Mouse (Mus musculus) kidney, embryonic 15.5 days (tissue): Measurements from ENCODE around the gene Slc1a2. TPM values are rescaled to one million over a fixed set of nuclear protein-coding genes. Genes with fewer than 3 reads are reported as not detected.

Experiments used
- ATAC-seq: fragments of 200-750 bp; cut with Nextera tagmentation; replicated peaks from 2 replicates; pipeline ENCODE4 v1.8.0; 2017; ENCODE audit warnings: moderate TSS enrichment; ENCODE audit not compliant: low FRiP score
- H3K27ac ChIP-seq: fragments of 300-500 bp; sonication (generic); 2 replicates; pipeline ENCODE4 v1.5.1; 2015; ENCODE audit warnings: mild to moderate bottlenecking, inconsistent platforms
- H3K27me3 ChIP-seq: fragments of 300-500 bp; sonication (generic); 2 replicates; pipeline ENCODE4 v1.6.1; 2015; ENCODE audit warnings: inconsistent platforms
- H3K36me3 ChIP-seq: fragments of 300-500 bp; sonication (generic); 2 replicates; pipeline ENCODE4 v1.6.1; 2015; ENCODE audit warnings: inconsistent platforms
- H3K4me1 ChIP-seq: fragments of 300-500 bp; sonication (generic); 2 replicates; pipeline ENCODE4 v1.6.1; 2015; ENCODE audit warnings: inconsistent platforms
- H3K4me2 ChIP-seq: fragments of 300-500 bp; sonication (generic); 2 replicates; pipeline ENCODE4 v1.6.1; 2015; ENCODE audit warnings: moderate library complexity, mild to moderate bottlenecking, inconsistent platforms
- H3K4me3 ChIP-seq: fragments of 300-500 bp; sonication (generic); replicated peaks from 2 replicates; pipeline ENCODE4 v1.5.1; 2015; ENCODE audit warnings: mild to moderate bottlenecking, inconsistent platforms
- H3K9ac ChIP-seq: fragments of 300-500 bp; sonication (generic); 2 replicates; pipeline ENCODE4 v1.6.1; 2015; ENCODE audit warnings: mild to moderate bottlenecking, inconsistent platforms
- H3K9me3 ChIP-seq: fragments of 300-500 bp; sonication (generic); replicated peaks from 2 replicates; pipeline ENCODE4 v1.6.1; 2016; ENCODE audit warnings: inconsistent platforms
- WGBS: fragments of 180-500 bp; shearing (Covaris S2); methylation state at CpG from one replicate; pipeline ENCODE4 v1.1.7; 2015; ENCODE audit warnings: mixed read lengths; 5-methylcytosine and 5-hydroxymethylcytosine counted together
- polyA plus RNA-seq: library from polyadenylated mRNA; unstranded; fragments of >200 nt; fragmentation: Nextera tagmentation; extraction: Ambion mirVana; gene quantifications from 2 replicates; pipeline ENCODE4 v1.2.1, GENCODE M21; 2015

Gene Slc1a2
- polyA plus RNA-seq, 1 experiment from 2014 or later = 0.51 TPM

DNA sequence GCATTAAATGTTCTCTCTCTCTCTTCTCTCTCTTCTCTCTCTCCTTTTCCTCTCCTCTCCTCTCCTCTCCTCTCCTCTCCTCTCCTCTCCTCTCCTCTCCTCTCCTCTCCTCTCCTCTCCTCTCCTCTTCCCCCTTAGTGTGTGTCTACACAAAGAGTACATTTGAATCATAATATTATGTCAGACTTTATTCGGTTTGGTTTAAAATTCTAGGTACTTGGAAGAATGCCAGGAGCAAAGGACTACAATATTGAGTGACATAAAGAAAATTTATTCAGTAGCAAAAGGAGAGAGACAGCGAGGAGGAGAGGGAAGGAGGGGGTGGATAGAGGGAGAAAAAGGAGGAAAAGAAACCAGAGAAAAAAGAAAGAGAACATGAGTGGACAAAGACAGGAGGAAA is 19.8 kb upstream of the Slc1a2 start:
- Histone ChIP-seq H3K27ac (no peak overlapping the region), H3K9me3 (no peaks in the 10 kb centered on the region), H3K9ac (no peak overlapping the region), H3K4me1 (no peaks in the 10 kb centered on the region), H3K4me3 (no peak overlapping the region), H3K4me2 (no peak overlapping the region), H3K27me3 (no peaks in the 10 kb centered on the region), H3K36me3 (no peaks in the 10 kb centered on the region)
- ATAC-seq = no peak
- 47% methylated on average over 2 of the region's 2 CpGs for WGBS

DNA sequence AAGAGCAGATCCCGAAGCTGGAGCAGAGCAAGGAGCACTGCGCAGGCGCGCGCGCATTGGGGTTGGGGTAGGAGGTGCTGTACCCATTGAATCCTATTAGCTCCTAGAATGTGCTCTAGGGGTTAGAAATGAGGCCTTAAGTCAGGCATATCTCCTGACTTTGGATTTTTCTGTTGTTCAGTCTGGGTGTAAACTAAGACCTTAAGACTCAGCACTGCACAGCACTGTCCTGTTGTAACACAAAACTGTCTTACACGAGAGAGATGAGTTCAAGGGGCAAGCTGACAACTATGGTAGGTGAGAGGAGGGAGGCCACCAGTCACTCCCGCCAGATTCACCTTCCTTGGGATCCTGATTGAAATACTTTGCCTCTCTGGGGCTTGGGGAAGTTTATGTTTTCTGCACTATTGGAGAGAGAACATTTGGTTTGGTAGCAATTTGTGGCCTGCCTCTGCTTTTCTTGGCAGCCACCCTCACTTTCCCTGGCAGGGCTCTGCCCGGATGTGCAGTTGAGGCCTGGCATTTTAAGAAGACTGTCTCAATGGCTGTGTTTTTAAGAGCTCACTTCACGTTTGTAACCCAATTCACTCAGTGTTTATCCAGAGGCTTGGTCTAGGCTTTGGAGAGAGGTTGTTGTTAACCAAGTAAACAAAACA is 9.5 kb upstream of the Slc1a2 start:
- Histone ChIP-seq H3K9me3 (no peaks in the 10 kb centered on the region), H3K27me3 (no peaks in the 10 kb centered on the region), H3K4me1 (no peaks in the 10 kb centered on the region), H3K4me2 (no peak overlapping the region), H3K9ac (no peak overlapping the region), H3K27ac (no peak overlapping the region), H3K36me3 (no peaks in the 10 kb centered on the region), H3K4me3 (no peak overlapping the region)
- no peak for ATAC-seq
- WGBS = 71% methylated on average over 10 of the region's 10 CpGs

DNA sequence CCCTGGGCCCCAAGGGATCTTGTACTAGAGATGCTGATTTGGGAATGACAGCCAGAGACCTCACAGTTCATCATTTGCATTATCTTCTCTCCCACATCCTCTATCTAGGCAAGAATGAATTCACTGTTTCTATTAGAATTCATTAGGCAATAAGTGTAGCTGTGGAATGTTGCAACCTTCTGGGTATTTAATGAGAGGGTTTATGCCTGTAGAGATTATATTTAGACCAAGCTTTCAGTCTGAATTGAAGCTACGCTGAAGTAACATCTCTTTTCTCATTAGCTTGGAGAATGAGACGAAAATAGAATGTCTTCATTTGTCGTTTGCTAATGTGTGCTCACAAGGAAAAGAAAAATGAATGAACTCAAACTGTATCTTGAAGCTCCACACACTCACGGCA is 8.1 kb upstream of the Slc1a2 start:
- H3K27ac ChIP-seq = no peak overlapping the region
- 80% methylated on average over 4 of the region's 4 CpGs for WGBS
- no peaks in the 10 kb centered on the region for H3K36me3 ChIP-seq
- no peak for ATAC-seq
- H3K4me3 ChIP-seq = no peak overlapping the region
- no peaks in the 10 kb centered on the region for H3K27me3 ChIP-seq
- H3K9ac ChIP-seq = no peak overlapping the region
- no peaks in the 10 kb centered on the region for H3K9me3 ChIP-seq
- no peaks in the 10 kb centered on the region for H3K4me1 ChIP-seq
- H3K4me2 ChIP-seq = no peak overlapping the region

DNA sequence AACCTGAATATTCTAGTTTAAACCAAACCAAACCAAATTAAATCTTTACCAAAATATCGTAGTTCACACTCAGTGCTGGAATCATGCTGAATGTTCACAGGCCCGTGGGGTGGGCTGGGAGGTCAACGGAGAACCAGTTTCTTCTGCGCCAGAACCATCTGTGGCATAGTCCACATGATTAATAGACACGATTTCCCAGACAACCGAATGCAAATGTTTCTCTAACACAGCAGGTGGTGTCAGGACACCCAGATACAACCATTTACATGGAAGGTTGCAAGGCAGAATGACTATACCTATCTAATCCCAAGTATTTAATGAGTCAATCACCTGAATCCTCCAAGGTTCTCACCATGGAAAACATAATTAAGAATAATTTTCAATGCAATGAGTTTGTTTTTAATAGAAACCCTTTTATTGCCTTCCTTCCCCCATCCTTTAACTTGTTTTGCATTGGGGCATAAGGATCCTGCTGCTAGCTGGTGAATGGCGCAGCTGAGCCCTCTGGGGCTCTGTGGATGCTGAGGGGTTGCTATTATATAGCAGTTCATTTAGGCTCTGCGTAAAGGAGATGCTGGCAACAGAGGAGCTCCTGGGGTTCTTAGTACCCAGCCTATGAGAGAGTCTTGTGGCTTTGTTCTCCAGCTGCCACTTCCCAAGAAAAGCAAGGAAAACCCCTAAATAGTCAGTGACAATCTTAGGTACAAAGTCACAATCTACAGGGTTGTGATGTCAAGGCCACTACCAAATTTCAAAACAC is 2.3 kb upstream of the Slc1a2 start:
- ATAC-seq = no peak
- Histone ChIP-seq H3K36me3 (no peaks in the 10 kb centered on the region), H3K4me1 (peaks cover 24% of the 10 kb centered on the region), H3K9ac (no peak overlapping the region), H3K27me3 (peaks cover 50% of the 10 kb centered on the region), H3K9me3 (no peaks in the 10 kb centered on the region), H3K27ac (no peak overlapping the region), H3K4me2 (no peak overlapping the region), H3K4me3 (no peak overlapping the region)
- whole genome bisulfite sequencing = 72% methylated on average over 8 of the region's 8 CpGs

DNA sequence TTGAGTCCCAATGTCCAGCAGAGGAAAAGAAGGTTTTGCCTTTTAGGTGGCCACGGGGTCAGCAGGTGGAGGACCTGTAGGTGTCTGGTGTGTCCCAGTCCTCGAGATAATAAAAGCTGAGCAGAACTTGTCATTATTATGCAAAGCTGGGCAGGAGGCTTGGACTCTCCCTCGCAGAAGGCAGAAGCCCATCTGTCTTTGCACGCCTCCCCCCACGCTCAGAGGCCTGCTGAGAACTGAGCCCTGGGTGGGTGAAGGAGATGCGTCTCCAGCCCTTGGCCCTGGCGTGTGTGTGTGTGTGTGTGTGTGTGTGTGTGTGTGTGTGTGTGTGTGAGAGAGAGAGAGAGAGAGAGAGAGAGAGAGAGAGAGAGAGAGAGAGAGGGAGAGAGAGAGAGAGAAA is 733 bp upstream of the Slc1a2 start:
- no peak for ATAC-seq
- H3K4me2 ChIP-seq = peak overlapping the region; percentile 99
- peak overlapping the region; percentile 62; the same call in 1 of the 2 replicates for H3K4me3 ChIP-seq
- peaks cover 66% of the 10 kb centered on the region for H3K27me3 ChIP-seq
- H3K27ac ChIP-seq = no peak overlapping the region
- H3K36me3 ChIP-seq = no peaks in the 10 kb centered on the region
- WGBS = 27% methylated on average over 7 of the region's 7 CpGs
- no peak overlapping the region for H3K9ac ChIP-seq
- peaks cover 24% of the 10 kb centered on the region for H3K4me1 ChIP-seq
- no peaks in the 10 kb centered on the region for H3K9me3 ChIP-seq

DNA sequence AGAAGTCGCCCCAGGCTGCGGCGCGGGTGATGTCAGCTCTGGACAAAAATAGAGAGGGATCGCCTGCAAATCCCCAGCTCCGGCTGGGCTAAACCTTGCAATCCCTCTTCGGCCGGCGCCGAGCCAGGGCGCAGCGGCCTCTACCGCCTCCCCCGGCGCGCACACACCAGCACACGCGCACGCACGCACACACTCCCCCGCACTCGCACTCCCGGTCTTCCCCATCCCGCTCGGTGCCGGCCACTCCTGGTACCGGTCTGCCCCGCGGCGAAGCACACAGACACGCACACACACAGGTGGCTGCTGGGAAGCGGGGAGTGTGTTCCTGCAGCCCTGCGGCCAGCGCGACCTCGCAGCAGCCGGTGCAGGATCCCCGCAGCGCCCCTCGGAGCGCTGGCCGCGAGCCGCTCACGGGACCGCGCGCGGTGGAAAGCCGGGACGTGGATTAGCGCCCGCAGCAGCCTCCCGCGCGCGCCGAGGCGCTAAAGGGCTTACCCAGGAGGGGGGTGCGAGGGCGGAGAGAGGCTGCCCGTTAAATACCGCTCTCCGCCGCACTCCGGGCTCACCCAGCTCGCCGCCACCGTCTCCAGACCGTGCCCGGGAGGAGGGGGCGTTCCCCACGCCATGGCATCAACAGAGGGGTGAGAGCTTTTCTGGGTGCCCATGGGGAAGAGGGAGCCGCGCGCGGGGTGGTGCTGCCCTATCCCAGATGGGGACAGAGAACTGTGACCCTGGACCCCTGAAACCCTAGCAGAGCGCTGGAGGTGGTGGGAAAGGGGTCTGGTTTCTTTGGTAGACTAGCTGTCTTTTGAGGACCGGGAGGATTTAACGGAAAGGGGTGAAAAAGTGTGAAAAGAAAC is 432 bp downstream of the Slc1a2 start:
- no peaks in the 10 kb centered on the region for H3K9me3 ChIP-seq
- peak overlapping the region; percentile 62 for H3K4me3 ChIP-seq
- H3K27ac ChIP-seq = no peak overlapping the region
- H3K4me1 ChIP-seq = peaks cover 28% of the 10 kb centered on the region
- peak overlapping the region; percentile 99 for H3K4me2 ChIP-seq
- H3K27me3 ChIP-seq = peaks cover 69% of the 10 kb centered on the region
- WGBS = under 1% methylated on average over 79 of the region's 80 CpGs
- no peaks in the 10 kb centered on the region for H3K36me3 ChIP-seq
- H3K9ac ChIP-seq = peak overlapping the region; percentile 52
- peak; percentile 88 for ATAC-seq

DNA sequence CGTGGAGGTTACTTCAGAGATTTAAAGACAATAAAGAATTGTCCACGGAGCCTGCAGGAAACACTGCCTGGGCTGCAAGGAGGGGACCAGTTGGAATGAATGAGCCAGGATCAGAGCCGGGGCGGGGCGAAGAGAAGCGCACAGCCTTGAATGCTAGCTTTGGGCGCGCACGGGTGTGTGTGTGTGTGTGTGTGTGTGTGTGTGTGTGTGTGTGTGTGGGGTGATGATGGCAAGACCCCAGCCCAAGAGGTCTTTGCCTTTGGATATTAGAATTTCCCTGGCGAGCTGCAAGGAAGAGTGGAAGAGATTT is 1.0 kb downstream of the Slc1a2 start:
- Histone ChIP-seq H3K4me3 (peak overlapping the region; percentile 62), H3K27me3 (peaks cover 69% of the 10 kb centered on the region), H3K4me1 (peaks cover 28% of the 10 kb centered on the region), H3K27ac (no peak overlapping the region), H3K36me3 (no peaks in the 10 kb centered on the region), H3K9ac (peak overlapping the region; percentile 52; the same call in 1 of the 2 replicates), H3K4me2 (peak overlapping the region; percentile 99), H3K9me3 (no peaks in the 10 kb centered on the region)
- no peak; the same call in 1 of the 2 replicates for ATAC-seq
- 1% methylated on average over 10 of the region's 10 CpGs for WGBS

DNA sequence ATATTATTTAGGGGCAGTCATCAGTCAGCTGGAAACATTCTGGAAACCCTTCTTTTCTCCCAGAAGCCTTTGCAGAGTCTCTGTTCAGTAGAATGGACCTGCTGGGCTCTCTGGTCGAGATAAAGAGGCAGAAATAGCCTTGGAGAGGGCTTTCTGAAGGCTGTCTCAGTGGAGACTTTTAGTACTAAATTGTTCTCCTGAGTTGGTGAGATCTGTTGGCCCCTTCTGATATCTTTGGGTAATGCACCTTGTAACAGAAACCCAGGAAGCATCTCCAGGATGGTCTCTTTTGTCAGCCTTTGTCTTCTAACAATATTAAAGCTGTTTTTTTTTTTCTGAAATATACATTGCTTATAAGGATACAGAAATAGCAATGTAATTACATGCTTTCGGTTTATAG is 2.6 kb downstream of the Slc1a2 start:
- H3K4me3 ChIP-seq = no peak overlapping the region
- H3K4me2 ChIP-seq = no peak overlapping the region
- no peaks in the 10 kb centered on the region for H3K36me3 ChIP-seq
- H3K4me1 ChIP-seq = peaks cover 28% of the 10 kb centered on the region
- no peaks in the 10 kb centered on the region for H3K9me3 ChIP-seq
- ATAC-seq = no peak
- H3K27me3 ChIP-seq = peaks cover 64% of the 10 kb centered on the region
- 79% methylated on average over 2 of the region's 2 CpGs for WGBS
- no peak overlapping the region for H3K27ac ChIP-seq
- H3K9ac ChIP-seq = no peak overlapping the region

DNA sequence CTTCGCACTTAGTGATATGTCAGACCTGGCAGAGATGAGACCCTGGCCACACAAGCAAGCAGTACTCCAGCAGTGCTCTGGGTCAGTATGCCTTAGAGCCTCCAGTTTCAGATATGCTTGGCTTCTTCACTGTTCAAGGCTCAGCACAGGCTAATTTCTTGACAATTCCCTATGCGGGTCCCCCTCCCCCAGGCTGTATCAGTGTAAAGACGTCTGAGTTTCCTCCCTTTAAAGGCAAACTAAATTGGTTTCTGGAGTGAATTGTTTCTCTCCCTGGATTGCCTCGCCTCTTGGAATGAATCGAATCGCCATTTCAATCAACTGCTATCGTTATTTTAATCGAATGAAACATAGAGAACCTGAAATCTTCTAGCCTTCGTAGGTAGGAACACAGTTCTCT is 4.5 kb downstream of the Slc1a2 start:
- 63% methylated on average over 9 of the region's 9 CpGs for WGBS

DNA sequence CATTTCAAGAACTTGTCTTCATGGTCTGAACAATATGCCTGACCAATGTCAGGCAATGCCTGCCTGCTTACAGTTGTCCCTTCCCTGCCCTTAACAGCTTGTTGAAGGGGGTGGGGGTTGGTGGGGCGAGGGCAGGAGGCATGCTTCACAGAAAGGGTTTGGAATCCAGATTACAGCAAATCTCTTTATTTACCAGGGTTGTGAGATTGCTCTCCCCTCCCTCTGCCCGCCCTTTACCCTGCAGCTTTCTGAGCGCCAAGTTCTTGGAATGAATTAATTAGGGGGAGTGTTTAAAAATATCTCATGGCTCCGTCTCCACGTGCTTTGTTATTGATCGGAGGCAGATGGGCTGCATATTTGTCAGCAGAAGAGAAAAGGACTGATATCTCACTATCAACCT is 4.9 kb downstream of the Slc1a2 start:
- H3K9me3 ChIP-seq = no peaks in the 10 kb centered on the region
- no peaks in the 10 kb centered on the region for H3K36me3 ChIP-seq
- no peak overlapping the region for H3K9ac ChIP-seq
- no peak for ATAC-seq
- peaks cover 46% of the 10 kb centered on the region for H3K27me3 ChIP-seq
- H3K27ac ChIP-seq = no peak overlapping the region
- peaks cover 17% of the 10 kb centered on the region for H3K4me1 ChIP-seq
- no peak overlapping the region for H3K4me3 ChIP-seq
- no peak overlapping the region for H3K4me2 ChIP-seq
- 37% methylated on average over 6 of the region's 6 CpGs for WGBS

More for the DNA sequence above, 4.5 kb downstream of the Slc1a2 start:
- H3K9ac ChIP-seq = no peak overlapping the region
- ATAC-seq = no peak
- no peak overlapping the region for H3K4me2 ChIP-seq
- no peak overlapping the region for H3K4me3 ChIP-seq
- H3K4me1 ChIP-seq = peaks cover 21% of the 10 kb centered on the region
- H3K9me3 ChIP-seq = no peaks in the 10 kb centered on the region
- no peak overlapping the region for H3K27ac ChIP-seq
- H3K27me3 ChIP-seq = peaks cover 49% of the 10 kb centered on the region
- no peaks in the 10 kb centered on the region for H3K36me3 ChIP-seq

DNA sequence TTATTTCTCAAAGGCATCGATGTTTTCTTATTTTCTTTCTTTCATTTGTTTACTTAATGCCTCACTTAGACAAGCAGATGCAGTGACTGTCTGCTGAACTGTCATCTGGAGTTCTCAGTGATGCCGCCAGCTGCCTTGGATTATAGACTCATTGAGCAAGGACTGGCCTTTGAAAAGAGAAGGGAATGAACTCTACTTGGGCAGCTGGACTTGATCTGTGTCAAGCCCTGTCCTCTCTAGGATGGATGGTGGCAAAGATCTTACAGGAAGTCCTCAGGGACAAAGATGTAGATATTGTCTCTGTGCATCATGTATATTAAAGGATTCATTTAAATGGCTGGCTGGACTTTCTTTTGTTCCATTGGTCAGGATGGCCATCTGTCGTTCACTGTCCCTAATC is 5.4 kb downstream of the Slc1a2 start:
- no peak for ATAC-seq
- Histone ChIP-seq H3K27ac (no peak overlapping the region), H3K4me1 (peaks cover 14% of the 10 kb centered on the region), H3K9ac (no peak overlapping the region), H3K4me3 (no peak overlapping the region), H3K27me3 (peaks cover 42% of the 10 kb centered on the region), H3K4me2 (no peak overlapping the region), H3K9me3 (no peaks in the 10 kb centered on the region), H3K36me3 (no peaks in the 10 kb centered on the region)
- WGBS = 67% methylated on average over 3 of the region's 3 CpGs

DNA sequence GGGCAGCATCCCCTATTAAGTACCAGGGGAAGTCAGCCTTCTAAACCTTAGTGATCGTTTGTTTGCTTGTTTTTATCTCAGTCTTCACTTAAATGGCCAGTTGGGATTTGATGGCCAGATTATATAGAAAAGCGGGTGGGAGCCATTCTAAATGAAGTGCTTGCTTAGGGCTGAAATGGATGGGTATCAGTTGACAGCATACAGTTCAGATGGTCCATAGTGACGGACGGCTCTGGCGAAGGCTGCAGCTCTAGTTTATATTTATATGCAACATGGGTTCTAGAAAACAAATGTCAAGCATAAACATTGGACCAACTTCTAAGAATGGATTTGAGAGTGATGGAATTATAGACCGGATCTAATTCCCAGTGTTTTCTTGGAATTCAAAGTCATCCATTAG is 9.5 kb downstream of the Slc1a2 start:
- H3K4me2 ChIP-seq = no peak overlapping the region
- WGBS = 74% methylated on average over 6 of the region's 6 CpGs
- peaks cover 4% of the 10 kb centered on the region for H3K4me1 ChIP-seq
- peaks cover 4% of the 10 kb centered on the region; the same call in 1 of the 2 replicates for H3K27me3 ChIP-seq
- no peak overlapping the region for H3K27ac ChIP-seq
- H3K36me3 ChIP-seq = no peaks in the 10 kb centered on the region
- ATAC-seq = no peak
- H3K9me3 ChIP-seq = no peaks in the 10 kb centered on the region
- no peak overlapping the region for H3K4me3 ChIP-seq
- no peak overlapping the region for H3K9ac ChIP-seq
